Mouse (Mus musculus): ENCODE measurements around the gene Pex13.
A peak's percentile ranks its signal among the peaks of the same experiment; 100 is the strongest.

The Pex13 gene

GRCm38 (mm10) chr11:23665798-23666501, at the start of gene Pex13:
Pex13 (minus strand) TSS chr11:23665959.
- DNase-seq (ENCODE audit: low spot score in 2 of 2), result peak; percentile 70 to 81

GRCm38 (mm10) chr11:23712299-23712698, 46.5 kb upstream of the Pex13 start:
- no peak for DNase-seq (ENCODE audit: low spot score in 2 of 2)

DNA sequence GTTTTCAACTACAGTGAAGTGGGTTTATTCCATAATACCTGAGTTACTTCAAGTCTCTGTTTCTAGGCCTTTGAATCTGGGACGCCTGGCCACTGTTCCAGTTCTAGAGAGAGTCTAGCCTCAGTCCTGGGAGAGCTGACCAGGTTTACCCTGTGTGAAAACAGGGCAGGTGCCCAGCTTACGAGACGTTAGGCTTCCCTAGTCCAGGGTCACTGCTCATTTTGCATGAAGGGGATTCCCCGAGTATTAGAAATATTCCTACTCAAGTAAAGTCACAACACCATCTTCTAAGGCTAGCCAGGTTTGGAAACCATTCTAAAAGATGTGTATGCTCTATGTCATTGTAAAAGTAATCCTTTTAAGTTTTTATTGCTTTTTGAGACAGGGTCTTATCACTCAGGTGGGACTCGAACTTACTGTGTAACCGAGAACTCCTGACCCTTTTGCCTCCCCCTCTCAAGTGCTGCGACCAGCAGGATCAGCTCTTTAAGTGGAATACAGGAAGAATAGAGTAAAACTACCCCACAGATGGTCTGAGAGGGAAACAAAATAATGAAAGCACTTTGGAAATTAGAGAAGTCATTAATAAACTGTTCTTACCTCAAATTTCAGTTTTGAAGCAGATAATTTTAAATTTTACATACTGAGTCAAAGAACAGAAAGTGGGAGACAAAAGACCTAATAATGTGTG, 39.0 kb upstream of the Pex13 start:
- DNase-seq (ENCODE audit: low spot score in 2 of 2), result no peak

DNA sequence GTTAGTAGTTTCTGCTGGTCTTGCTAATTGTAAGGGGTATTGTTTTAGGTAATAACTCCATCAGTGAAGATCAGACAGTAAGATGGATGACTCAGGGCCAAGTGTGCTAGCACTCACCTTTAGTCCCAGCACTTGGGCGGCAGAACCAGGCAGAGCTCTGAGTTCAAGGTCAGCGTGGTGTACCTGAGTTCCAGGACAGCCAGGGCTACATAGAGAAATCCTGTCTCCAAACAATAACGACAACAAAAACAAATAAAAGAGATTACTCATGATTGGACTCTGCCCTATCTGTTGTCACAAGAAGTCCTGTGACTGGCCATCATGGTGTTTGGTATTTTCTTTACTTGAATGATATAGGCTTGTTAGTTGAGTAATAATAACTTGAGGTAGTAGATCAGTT, 36.1 kb upstream of the Pex13 start:
- no peak for DNase-seq (ENCODE audit: low spot score in 2 of 2)

DNA sequence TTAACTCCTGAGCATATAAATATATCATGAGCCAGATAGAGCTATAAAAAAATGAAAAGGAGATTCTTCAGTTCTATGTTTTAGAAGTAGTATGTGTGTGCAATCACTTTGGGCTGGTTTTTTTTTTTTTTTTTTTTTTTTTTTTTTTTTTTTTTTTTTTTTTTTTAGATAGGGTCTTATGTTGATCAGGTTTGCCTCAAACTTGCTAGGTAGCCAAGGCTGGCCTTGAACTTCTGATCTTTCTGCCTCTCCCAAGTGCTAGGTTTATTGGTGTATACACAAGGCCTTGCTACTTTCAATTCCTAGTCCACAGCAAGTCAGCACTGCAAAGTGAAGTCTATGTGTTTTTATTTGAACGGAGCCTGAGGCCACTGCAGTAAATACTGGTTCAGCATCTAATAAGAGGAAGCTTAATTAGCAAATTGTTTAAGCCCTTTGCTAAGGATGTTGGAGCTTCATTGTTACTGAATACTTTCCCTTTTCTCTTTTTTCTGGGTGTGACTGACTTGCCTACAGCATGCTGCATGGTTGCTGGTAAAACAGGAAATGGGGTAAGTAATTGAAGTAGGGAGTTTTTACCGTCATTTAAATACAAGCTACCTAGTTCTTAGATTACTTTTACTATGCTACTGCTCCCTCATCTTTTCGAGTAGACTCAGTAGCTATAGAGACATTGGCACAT, 33.8 kb upstream of the Pex13 start:
- peak in 1 of 2 experiments; percentile 6 for DNase-seq (ENCODE audit: low spot score in 2 of 2)

GRCm38 (mm10) chr11:23698526-23698925, 32.8 kb upstream of the Pex13 start:
- no peak for DNase-seq (ENCODE audit: low spot score in 2 of 2)

DNA sequence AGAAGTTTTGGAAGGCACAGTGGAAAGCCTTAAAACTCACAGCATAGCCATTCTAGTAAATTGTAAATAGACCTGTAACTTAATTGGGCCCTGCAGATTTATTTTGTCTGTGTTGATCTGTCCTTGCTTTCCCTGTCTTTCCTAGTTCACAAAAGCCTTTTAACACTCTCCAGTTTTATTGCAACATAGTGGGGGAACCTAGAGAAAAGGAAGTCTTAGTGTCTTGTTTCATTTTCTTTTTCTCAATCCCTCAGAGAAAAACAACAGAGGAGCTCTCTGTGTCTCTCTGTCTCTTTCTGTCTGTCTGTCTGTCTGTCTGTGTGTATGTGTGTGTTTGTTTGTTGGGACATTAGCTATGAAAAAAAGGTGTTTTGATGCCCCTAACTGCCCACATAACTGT, 30.1 kb upstream of the Pex13 start:
- DNase-seq (ENCODE audit: low spot score in 2 of 2), result no peak

GRCm38 (mm10) chr11:23693286-23693685, 27.5 kb upstream of the Pex13 start:
- no peak for DNase-seq (ENCODE audit: low spot score in 2 of 2)

DNA sequence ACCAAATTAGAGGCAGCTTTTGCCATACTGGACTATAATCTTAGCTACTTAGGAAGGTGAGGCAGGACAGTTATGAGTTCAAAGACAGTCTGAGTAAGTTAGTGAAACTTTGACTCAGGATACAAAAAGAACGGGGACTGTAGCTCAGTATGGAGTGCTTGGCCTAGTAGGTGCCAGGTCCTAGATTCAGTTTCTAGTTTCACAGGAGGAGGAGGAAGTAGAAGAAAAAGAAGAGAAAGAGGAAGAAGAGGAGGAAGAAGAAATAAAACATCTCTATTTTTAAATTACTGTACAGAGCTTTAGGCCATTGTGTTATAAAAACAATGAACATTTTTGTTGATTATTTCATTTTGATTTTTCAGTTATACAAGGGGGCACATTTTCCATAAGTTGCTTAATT, 22.3 kb upstream of the Pex13 start:
- DNase-seq (ENCODE audit: low spot score in 2 of 2), result no peak

GRCm38 (mm10) chr11:23686671-23687070, 20.9 kb upstream of the Pex13 start:
- DNase-seq (ENCODE audit: low spot score in 2 of 2), result no peak

DNA sequence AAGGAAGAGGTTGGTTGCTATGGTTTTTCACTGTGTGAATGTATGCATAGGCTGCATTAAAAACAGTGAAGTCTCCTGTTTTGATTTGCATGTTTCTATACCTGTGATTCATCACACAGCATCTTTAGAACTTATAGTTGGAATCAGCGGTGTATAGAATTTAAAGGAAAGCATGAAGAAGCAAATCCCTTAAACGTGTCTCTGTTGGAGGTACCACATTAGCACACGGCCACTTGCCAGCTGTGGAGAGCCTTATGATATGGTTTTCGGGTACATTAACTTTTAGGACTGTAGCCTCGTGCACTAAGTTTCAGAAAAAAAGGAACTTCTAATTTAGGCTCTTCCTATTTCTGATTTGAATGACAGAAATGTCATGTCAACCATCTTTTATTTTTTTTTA, 16.8 kb upstream of the Pex13 start:
- DNase-seq (ENCODE audit: low spot score in 2 of 2), result no peak

DNA sequence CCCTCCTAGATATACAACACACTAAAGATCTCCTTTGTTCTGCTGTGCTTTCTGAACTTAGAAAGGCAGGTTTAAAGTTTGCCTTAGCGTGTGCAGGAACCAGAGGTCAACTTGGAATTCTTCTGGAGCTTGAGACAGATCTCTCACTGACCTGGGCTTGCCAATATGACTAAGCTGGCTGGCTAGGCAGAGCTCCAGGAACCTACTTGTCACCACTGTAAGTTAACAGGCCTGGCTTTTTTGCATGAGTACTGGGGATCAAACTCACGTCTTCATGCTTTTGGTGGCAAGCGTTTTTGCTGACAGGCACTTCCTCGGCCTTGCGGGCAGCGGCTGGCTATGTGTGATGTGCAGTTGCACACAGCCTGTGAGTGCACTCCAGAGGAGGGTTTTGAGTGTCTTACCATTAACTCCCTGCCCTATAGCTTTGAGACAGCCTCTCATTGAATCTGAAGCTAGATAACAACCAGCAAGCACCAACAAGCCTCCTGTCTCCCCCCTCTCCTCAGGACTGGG, 14.7 kb upstream of the Pex13 start:
- no peak for DNase-seq (ENCODE audit: low spot score in 2 of 2)

DNA sequence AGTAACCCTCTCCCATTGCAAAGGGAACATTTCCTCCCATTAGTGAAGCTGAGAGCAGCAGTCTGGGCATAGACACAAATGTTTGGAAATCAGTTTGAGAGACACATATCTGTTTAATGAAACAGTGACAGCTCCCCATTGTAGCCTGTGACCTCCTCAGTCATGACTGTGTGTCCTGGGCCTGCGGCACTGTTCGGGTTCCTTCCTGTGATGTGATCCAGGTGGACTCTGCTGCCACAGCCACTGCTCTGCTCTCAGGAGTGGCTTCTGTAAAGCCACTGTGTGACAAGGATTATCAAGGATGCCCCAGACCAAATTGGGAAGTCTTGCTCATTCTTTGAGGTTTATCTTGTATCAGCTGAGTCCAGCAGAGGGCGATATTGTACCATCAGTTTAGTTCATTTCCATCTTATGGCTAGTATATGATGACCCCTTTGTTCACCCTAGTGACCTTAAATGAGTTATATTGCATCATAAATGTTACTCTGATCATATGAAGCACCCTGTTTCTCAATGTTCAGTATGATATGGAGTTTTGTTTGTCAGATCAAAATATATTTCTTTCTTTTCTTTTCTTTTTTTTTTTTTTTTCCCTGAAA, 13.4 kb upstream of the Pex13 start:
- peak; percentile 61 to 74 for DNase-seq (ENCODE audit: low spot score in 2 of 2)

DNA sequence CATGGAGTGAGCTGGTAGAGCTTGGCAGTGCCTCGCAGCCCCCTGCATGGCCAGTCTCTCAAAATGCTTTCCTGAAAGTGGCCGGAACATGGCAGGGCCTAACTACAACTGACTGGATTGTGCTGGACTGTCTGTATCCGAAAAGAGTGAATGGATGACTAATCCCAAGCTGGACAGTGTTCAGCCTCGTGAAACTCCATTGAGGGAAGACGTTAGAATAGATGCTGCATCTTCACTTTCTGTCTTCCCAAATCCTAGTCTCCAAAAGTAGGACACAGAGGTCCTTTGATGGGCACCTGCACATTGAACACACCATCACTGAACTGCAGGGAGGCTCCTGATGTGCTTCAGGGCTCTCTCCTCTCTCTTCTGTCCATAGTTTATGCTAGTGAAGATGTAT, 10.3 kb upstream of the Pex13 start:
- no peak for DNase-seq (ENCODE audit: low spot score in 2 of 2)

GRCm38 (mm10) chr11:23672256-23672749, 6.5 kb upstream of the Pex13 start:
- DNase-seq (ENCODE audit: low spot score in 2 of 2), result no peak

DNA sequence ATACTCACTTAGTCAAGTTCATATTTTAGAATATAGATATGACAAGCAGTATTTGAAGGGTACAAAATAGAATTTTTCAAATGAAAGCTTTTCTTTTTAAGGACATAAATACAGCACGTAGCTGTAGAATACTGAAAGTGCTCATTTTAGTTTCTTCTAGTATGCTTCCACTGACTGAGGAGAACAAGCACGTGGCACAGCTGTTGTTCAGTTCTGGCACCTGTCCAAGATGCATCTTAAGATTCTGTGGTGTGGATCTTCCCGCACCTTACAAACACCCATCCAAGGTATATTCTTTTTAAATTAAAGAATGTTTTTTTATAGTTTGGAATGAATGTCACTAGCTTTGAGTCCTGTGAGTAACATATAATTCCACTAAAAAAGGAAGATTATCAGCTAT, 1.4 kb upstream of the Pex13 start:
- DNase-seq (ENCODE audit: low spot score in 2 of 2), result no peak

GRCm38 (mm10) chr11:23666526-23666925, 767 bp upstream of the Pex13 start:
- DNase-seq (ENCODE audit: low spot score in 2 of 2), result no peak

GRCm38 (mm10) chr11:23665311-23665786, 410 bp downstream of the Pex13 start, which contains the start of gene Pus10:
Pus10 (plus strand) TSS chr11:23665674.
- no peak for DNase-seq (ENCODE audit: low spot score in 2 of 2)

- DNase-seq (ENCODE audit: low spot score in 2 of 2), result no peak
Observed at GRCm38 (mm10) chr11:23664232-23664631, 1.5 kb downstream of the Pex13 start.

GRCm38 (mm10) chr11:23657791-23658190, 8.0 kb downstream of the Pex13 start:
- no peak for DNase-seq (ENCODE audit: low spot score in 2 of 2)

DNA sequence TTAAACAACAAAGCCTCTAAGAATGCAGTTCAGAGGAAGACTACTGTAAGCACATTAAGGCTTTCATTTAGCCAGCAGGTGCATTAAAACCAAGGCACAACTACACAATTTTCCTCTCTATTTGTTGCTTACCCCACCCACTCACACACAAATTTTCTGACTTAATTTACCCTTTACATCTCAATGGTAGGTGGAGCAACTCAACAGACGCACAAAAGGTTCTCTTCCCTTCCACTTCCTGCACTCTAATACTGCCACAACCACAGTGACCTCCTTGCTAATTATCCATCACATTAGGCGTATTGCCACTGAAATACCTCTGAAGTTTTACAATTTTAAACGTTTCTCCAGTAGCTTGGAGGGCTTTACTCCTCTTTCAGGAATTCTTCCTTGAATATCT, 12.1 kb downstream of the Pex13 start:
- DNase-seq (ENCODE audit: low spot score in 2 of 2), result no peak

- DNase-seq (ENCODE audit: low spot score in 2 of 2), result no peak
Observed at GRCm38 (mm10) chr11:23647835-23648234, 17.9 kb downstream of the Pex13 start.
